Mouse (Mus musculus): ENCODE results near the gene Smco3.

DNA sequence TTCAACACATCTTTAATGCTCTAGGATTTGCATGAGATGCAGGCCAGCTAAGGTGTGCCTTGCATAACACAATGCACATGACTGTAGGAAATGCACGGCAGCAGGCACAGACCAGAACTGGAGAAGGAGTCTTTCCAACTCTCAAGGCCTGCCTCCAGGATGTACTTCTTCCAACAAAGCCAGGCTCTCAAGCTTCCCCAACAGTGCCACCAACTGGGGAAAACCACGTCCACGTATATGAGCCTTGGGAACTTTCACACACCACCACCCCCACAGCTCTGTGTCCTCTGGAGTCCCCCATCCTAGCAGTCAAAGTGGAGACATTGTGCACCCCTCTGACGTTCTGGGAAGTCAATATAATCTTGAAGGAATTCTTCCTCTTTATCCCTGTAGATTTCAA lies 22.1 kb downstream of the Smco3 start:
- no peak for TF ChIP-seq CTCF (conservative IDR thresholded peaks at IDR 0.05; ENCODE audit: low read length)
- TF ChIP-seq NANOG (IDR thresholded peaks at IDR 0.05; ENCODE audit: borderline replicate concordance, low read length) = no peak
- TF ChIP-seq POU5F1 (IDR thresholded peaks at IDR 0.05; ENCODE audit: borderline replicate concordance, low read length) = no peak
